10 mouse cellular contexts compared by ENCODE assay signal in the genomic region with DNA sequence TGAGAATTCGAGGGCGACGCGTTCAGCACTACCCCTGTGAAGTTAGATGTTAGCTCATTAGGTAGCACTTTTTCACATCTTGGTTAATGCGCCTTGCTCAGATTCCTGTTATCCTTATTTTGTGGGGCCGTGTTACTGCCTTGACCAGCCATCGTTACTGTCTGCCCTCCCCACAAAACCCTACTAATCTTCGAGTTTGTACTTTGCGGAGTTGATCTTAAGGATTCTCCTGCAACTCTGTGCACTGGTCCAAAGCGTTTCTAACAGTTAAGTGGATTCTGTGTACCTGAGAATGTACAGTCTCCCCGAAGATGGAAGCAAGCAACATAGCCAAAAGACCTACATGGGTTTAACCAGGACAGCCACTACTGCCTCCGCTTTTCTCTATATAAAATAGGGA.
DNase-seq lines count a peak whose midpoint lies in the region; ATAC-seq and TF ChIP-seq lines count a peak whose summit lies in the region.
"Had no signal": no experiment of that assay in that cellular context is flagged by ENCODE, and none has a peak within 500 bp of the region (broad histone marks: within the 10 kb centered on the region; RNA-seq: fewer than 3 reads in every experiment).

No protein-coding gene starts in this region.

- peaks cover 4 to 31% of the 10 kb centered on the region in 2 experiments for H3K4me1 ChIP-seq in heart, embryonic 14.5 days (ENCODE audit: control insufficient read depth in 2 of 2, insufficient read depth in 2 of 2, low read length in 2 of 2)
- H3K4me1 ChIP-seq in bone marrow, adult 2 months (ENCODE audit: control insufficient read depth, insufficient read depth, low read length) = peaks cover 3% of the 10 kb centered on the region
- H3K4me1 ChIP-seq in hindbrain, embryonic 12.5 days = peaks cover 31% of the 10 kb centered on the region
- peaks cover 23% of the 10 kb centered on the region for H3K4me1 ChIP-seq in midbrain, embryonic 11.5 days (ENCODE audit: control insufficient read depth, insufficient read depth, low read length)

- H3K4me2 ChIP-seq in heart, embryonic 14.5 days (ENCODE audit: low read length) = peak overlapping the region; percentile 73
- peak overlapping the region; percentile 78 for H3K4me2 ChIP-seq in hindbrain, embryonic 12.5 days (replicated peaks)
- H3K4me2 ChIP-seq in midbrain, embryonic 11.5 days = peak overlapping the region; percentile 82

- H3K9me3 ChIP-seq in heart, embryonic 14.5 days (ENCODE audit: control insufficient read depth, low read length) = no peaks in the 10 kb centered on the region
- no peaks in the 10 kb centered on the region for H3K9me3 ChIP-seq in hindbrain, embryonic 12.5 days (replicated peaks)
- no peaks in the 10 kb centered on the region; the same call in 1 of the 2 replicates for H3K9me3 ChIP-seq in midbrain, embryonic 11.5 days (ENCODE audit: control insufficient read depth, low read length)

- WGBS in heart, embryonic 14.5 days = 14% methylated on average over 12 of the region's 12 CpGs
- 32% methylated on average over 12 of the region's 12 CpGs for WGBS in bone marrow, adult 2 months
- WGBS in hindbrain, embryonic 12.5 days = 21% methylated on average over 12 of the region's 12 CpGs
- 12% methylated on average over 12 of the region's 12 CpGs for WGBS in midbrain, embryonic 11.5 days

- H3K27ac ChIP-seq in heart, embryonic 14.5 days (replicated peaks in 1 of 2; ENCODE audit: control insufficient read depth in 1 of 2, insufficient read depth in 1 of 2, low read depth in 2 of 2, low read length in 2 of 2) = peak overlapping the region; percentile 93 to 94
- H3K27ac ChIP-seq in bone marrow, adult 2 months (ENCODE audit: control insufficient read depth, insufficient read depth, low read depth, low read length, poor library complexity) = no peak overlapping the region
- peak overlapping the region; percentile 97 for H3K27ac ChIP-seq in hindbrain, embryonic 12.5 days
- peak overlapping the region; percentile 85; the same call in 1 of the 2 replicates for H3K27ac ChIP-seq in midbrain, embryonic 11.5 days (ENCODE audit: low read depth, low read length)

- H3K36me3 ChIP-seq in heart, embryonic 14.5 days (ENCODE audit: control insufficient read depth, insufficient read depth, low read length) = peaks cover 4% of the 10 kb centered on the region; the same call in 1 of the 2 replicates
- H3K36me3 ChIP-seq in hindbrain, embryonic 12.5 days = no peaks in the 10 kb centered on the region
- no peaks in the 10 kb centered on the region for H3K36me3 ChIP-seq in midbrain, embryonic 11.5 days (ENCODE audit: control insufficient read depth, insufficient read depth, low read length)

- no peak for ATAC-seq in heart, embryonic 14.5 days (ENCODE audit: insufficient number of reproducible peaks, insufficient read depth, low FRiP score, low read depth)
- ATAC-seq in hindbrain, embryonic 12.5 days (ENCODE audit: low FRiP score) = no peak
- no peak for ATAC-seq in midbrain, embryonic 11.5 days (ENCODE audit: low FRiP score)

- H3K4me3 ChIP-seq in heart, embryonic 14.5 days (ENCODE audit: control insufficient read depth in 1 of 2, insufficient read depth in 1 of 2, low read depth in 1 of 2, low read length in 2 of 2) = peak overlapping the region; percentile 69 to 83
- H3K4me3 ChIP-seq in bone marrow, adult 2 months (replicated peaks; ENCODE audit: control insufficient read depth, low read depth, low read length) = peak overlapping the region; percentile 6
- peak overlapping the region; percentile 86 for H3K4me3 ChIP-seq in hindbrain, embryonic 12.5 days
- H3K4me3 ChIP-seq in midbrain, embryonic 11.5 days (ENCODE audit: low read depth, low read length) = peak overlapping the region; percentile 80

- no peak for DNase-seq in heart, adult 8-10 months (ENCODE audit: low spot score)
- DNase-seq in midbrain, embryonic 11.5 days (ENCODE audit: low spot score, missing footprints) = peak; percentile 92
- no peak for DNase-seq in c-Kit-positive CD71-positive TER-119-positive erythroid progenitor cells, embryonic 14.5 days (ENCODE audit: low spot score)
- DNase-seq in right cerebral cortex, postnatal 36 days (ENCODE audit: low spot score in 2 of 2) = no peak
- DNase-seq in thymus, postnatal 36 days = no peak
- DNase-seq: cerebellum, adult 9-10 months; thymus, postnatal 14 days had no signal

- no peaks in the 10 kb centered on the region for H3K27me3 ChIP-seq in heart, embryonic 14.5 days (ENCODE audit: control insufficient read depth, insufficient read depth, low read length)
- no peaks in the 10 kb centered on the region for H3K27me3 ChIP-seq in hindbrain, embryonic 12.5 days
- H3K27me3 ChIP-seq in midbrain, embryonic 11.5 days (ENCODE audit: control insufficient read depth, insufficient read depth, low read length) = no peaks in the 10 kb centered on the region

- TF ChIP-seq POLR2A in bone marrow, adult 2 months (IDR thresholded peaks at IDR 0.05; ENCODE audit: borderline replicate concordance, control insufficient read depth, low read depth, low read length) = no peak

- TF ChIP-seq CTCF in bone marrow, adult 2 months (IDR thresholded peaks at IDR 0.05; ENCODE audit: control insufficient read depth, insufficient read depth, low read length) = no peak

- H3K9ac ChIP-seq in heart, embryonic 14.5 days (ENCODE audit: low read length) = peak overlapping the region; percentile 92
- no peak overlapping the region for H3K9ac ChIP-seq in hindbrain, embryonic 12.5 days
- peak overlapping the region; percentile 73 for H3K9ac ChIP-seq in midbrain, embryonic 11.5 days (ENCODE audit: low read length)

Comparison
In these comparisons a context has a peak if more than half of its experiments do, and no peak if none do; other contexts are left out.
1. H3K4me3 ChIP-seq: peak in every context shown above with its lines; median percentile 86 in hindbrain, embryonic 12.5 days; 80 in midbrain, embryonic 11.5 days; 76 in heart, embryonic 14.5 days; 6 in bone marrow, adult 2 months.